ENCODE assay signal across 8 mouse cellular contexts in the genomic region with DNA sequence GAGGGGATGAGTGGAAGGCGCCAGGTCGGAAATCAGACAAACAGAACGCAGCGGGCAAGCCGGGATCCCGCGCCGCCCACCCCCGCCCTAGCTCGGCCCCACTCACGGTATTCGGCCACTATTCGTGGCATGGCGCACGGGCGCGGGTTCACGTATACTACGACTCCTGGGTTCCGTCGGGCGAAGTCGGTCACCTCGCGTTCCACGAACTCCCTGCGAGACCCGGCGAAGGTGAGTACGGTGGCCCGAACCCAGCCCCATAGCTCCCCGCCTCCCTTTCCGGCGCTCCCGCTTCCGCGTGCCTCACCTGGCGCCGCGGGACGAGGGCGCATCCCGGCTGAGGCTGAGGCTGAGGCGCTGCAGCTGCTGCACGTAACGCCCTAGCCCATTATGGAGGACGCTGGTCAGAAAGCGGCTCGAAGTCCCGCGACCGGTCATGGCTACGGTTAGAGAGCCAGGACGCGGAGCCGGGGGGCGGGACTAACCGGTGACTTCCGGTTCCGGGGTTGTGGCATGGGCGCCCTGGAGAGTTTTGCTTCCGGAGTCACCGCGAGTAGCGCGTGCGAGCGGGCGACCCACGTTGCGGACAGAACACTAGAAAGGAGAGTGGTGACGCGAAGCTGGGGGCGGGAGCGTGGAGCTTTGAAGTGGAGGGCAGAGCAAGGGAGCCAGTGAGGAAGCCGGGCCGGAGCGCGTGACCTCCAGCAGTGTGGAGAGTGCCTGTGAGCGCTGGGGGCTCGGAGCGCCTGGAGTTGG. TPM values are rescaled to one million over a fixed set of nuclear protein-coding genes. Genes with fewer than 3 reads are reported as not detected.
DNase-seq lines count a peak whose midpoint lies in the region; ATAC-seq and TF ChIP-seq lines count a peak whose summit lies in the region.

A gene (minus strand): TSS at position 486 of the 756 bp plus-strand sequence.

- H3K27ac ChIP-seq in forebrain, embryonic 11.5 days (ENCODE audit: low read depth, low read length) = peak within 1 kb of the TSS; percentile 53; the same call in 1 of the 2 replicates
- H3K27ac ChIP-seq in heart, embryonic 16.5 days (ENCODE audit: low read length) = peak within 1 kb of the TSS; percentile 89
- peak within 1 kb of the TSS; percentile 85 for H3K27ac ChIP-seq in liver, embryonic 16.5 days (ENCODE audit: low read length)
- H3K27ac ChIP-seq in neural tube, embryonic 13.5 days (replicated peaks) = peak within 1 kb of the TSS; percentile 79
- peak within 1 kb of the TSS; percentile 98 for H3K27ac ChIP-seq in testis, adult 2 months (ENCODE audit: control insufficient read depth, insufficient read depth, low read depth, low read length)

- peak within 1 kb of the TSS; percentile 78 for H3K9ac ChIP-seq in forebrain, embryonic 11.5 days (ENCODE audit: low read length)
- H3K9ac ChIP-seq in heart, embryonic 16.5 days (ENCODE audit: low read length) = peak within 1 kb of the TSS; percentile 85
- H3K9ac ChIP-seq in liver, embryonic 16.5 days (ENCODE audit: low read depth, low read length) = peak within 1 kb of the TSS; percentile 91
- H3K9ac ChIP-seq in neural tube, embryonic 13.5 days = peak within 1 kb of the TSS; percentile 83

- H3K4me1 ChIP-seq in forebrain, embryonic 11.5 days (replicated peaks; ENCODE audit: control insufficient read depth, insufficient read depth, low read length) = peaks cover 9% of the 10 kb centered on the region
- peaks cover 24% of the 10 kb centered on the region for H3K4me1 ChIP-seq in heart, embryonic 16.5 days (ENCODE audit: control insufficient read depth, insufficient read depth, low read length)
- H3K4me1 ChIP-seq in liver, embryonic 16.5 days (ENCODE audit: control insufficient read depth, low read depth, low read length) = peaks cover 17% of the 10 kb centered on the region
- H3K4me1 ChIP-seq in neural tube, embryonic 13.5 days (replicated peaks) = peaks cover 45% of the 10 kb centered on the region
- H3K4me1 ChIP-seq in testis, adult 2 months (ENCODE audit: control insufficient read depth, insufficient read depth, low read length) = peaks cover 11% of the 10 kb centered on the region

- ATAC-seq in forebrain, embryonic 11.5 days (replicated peaks; ENCODE audit: low FRiP score) = peak; percentile 90
- ATAC-seq in heart, embryonic 16.5 days (replicated peaks; ENCODE audit: extremely low read depth, insufficient read depth, low FRiP score) = peak; percentile 92
- ATAC-seq in liver, embryonic 16.5 days (ENCODE audit: low read depth) = peak; percentile 87
- ATAC-seq in neural tube, embryonic 13.5 days (ENCODE audit: low read depth) = peak; percentile 91

- peak; percentile 71 for TF ChIP-seq POLR2A in testis, adult 2 months (IDR thresholded peaks at IDR 0.05; ENCODE audit: control insufficient read depth, low read depth, low read length)

- H3K4me3 ChIP-seq in forebrain, embryonic 11.5 days (ENCODE audit: low read depth, low read length) = peak within 1 kb of the TSS; percentile 93
- H3K4me3 ChIP-seq in heart, embryonic 16.5 days (ENCODE audit: low read length) = peak within 1 kb of the TSS; percentile 88
- H3K4me3 ChIP-seq in liver, embryonic 16.5 days (ENCODE audit: low read depth, low read length) = peak within 1 kb of the TSS; percentile 99
- H3K4me3 ChIP-seq in neural tube, embryonic 13.5 days = peak within 1 kb of the TSS; percentile 81
- peak within 1 kb of the TSS; percentile 95 for H3K4me3 ChIP-seq in testis, adult 2 months (ENCODE audit: control insufficient read depth, low read depth, low read length)

- TF ChIP-seq CTCF in testis, adult 2 months (IDR thresholded peaks at IDR 0.05; ENCODE audit: control insufficient read depth, insufficient read depth, insufficient replicate concordance, low read depth, low read length) = no peak

- H3K9me3 ChIP-seq in forebrain, embryonic 11.5 days (ENCODE audit: control insufficient read depth, low read length) = no peaks in the 10 kb centered on the region
- H3K9me3 ChIP-seq in heart, embryonic 16.5 days (replicated peaks; ENCODE audit: control insufficient read depth, low read length) = no peaks in the 10 kb centered on the region
- no peaks in the 10 kb centered on the region for H3K9me3 ChIP-seq in liver, embryonic 16.5 days (replicated peaks; ENCODE audit: control insufficient read depth, low read length)
- H3K9me3 ChIP-seq in neural tube, embryonic 13.5 days = no peaks in the 10 kb centered on the region

- WGBS in forebrain, embryonic 11.5 days = under 1% methylated on average over 82 of the region's 82 CpGs
- under 1% methylated on average over 82 of the region's 82 CpGs for WGBS in heart, embryonic 16.5 days
- under 1% methylated on average over 82 of the region's 82 CpGs for WGBS in liver, embryonic 16.5 days (ENCODE audit: insufficient replicate concordance)
- WGBS in neural tube, embryonic 13.5 days = under 1% methylated on average over 82 of the region's 82 CpGs

- peak; percentile 95 to 97 for DNase-seq in CD8-positive naive resting alpha-beta T cell, adult 2 months (ENCODE audit: low read depth in 2 of 2, low spot score in 2 of 2)
- DNase-seq in c-Kit-positive CD71-negative TER-119-negative erythroid progenitor cells, embryonic 14.5 days (ENCODE audit: low read depth) = peak; percentile 92
- DNase-seq in forebrain, embryonic 11.5 days (ENCODE audit: low spot score) = peak; percentile 96
- peak; percentile 99 for DNase-seq in kidney, postnatal 4 days

- peak within 1 kb of the TSS; percentile 86 for H3K4me2 ChIP-seq in forebrain, embryonic 11.5 days (ENCODE audit: low read depth, low read length, severe bottlenecking)
- peak within 1 kb of the TSS; percentile 81 for H3K4me2 ChIP-seq in heart, embryonic 16.5 days (ENCODE audit: low read depth, low read length)
- H3K4me2 ChIP-seq in liver, embryonic 16.5 days (ENCODE audit: low read depth, low read length) = peak within 1 kb of the TSS; percentile 95
- peak within 1 kb of the TSS; percentile 77 for H3K4me2 ChIP-seq in neural tube, embryonic 13.5 days

- no peaks in the 10 kb centered on the region for H3K27me3 ChIP-seq in forebrain, embryonic 11.5 days (ENCODE audit: control insufficient read depth, insufficient read depth, low read length)
- no peaks in the 10 kb centered on the region for H3K27me3 ChIP-seq in heart, embryonic 16.5 days (ENCODE audit: control insufficient read depth, insufficient read depth, low read length)
- no peaks in the 10 kb centered on the region for H3K27me3 ChIP-seq in liver, embryonic 16.5 days (ENCODE audit: control insufficient read depth, insufficient read depth, low read depth, low read length)
- H3K27me3 ChIP-seq in neural tube, embryonic 13.5 days = no peaks in the 10 kb centered on the region
- H3K27me3 ChIP-seq in testis, adult 2 months (ENCODE audit: control insufficient read depth, insufficient read depth, low read length) = no peaks in the 10 kb centered on the region

- H3K36me3 ChIP-seq in forebrain, embryonic 11.5 days (ENCODE audit: control insufficient read depth, insufficient read depth, low read length) = no peaks in the 10 kb centered on the region; the same call in 1 of the 2 replicates
- peaks cover 21% of the 10 kb centered on the region for H3K36me3 ChIP-seq in heart, embryonic 16.5 days (ENCODE audit: control insufficient read depth, insufficient read depth)
- H3K36me3 ChIP-seq in liver, embryonic 16.5 days (ENCODE audit: control insufficient read depth, insufficient read depth) = peaks cover 14% of the 10 kb centered on the region
- H3K36me3 ChIP-seq in neural tube, embryonic 13.5 days = peaks cover 58% of the 10 kb centered on the region
- H3K36me3 ChIP-seq in testis, adult 2 months (ENCODE audit: control insufficient read depth, insufficient read depth, low read length) = peaks cover 2% of the 10 kb centered on the region

RNA-seq across cellular contexts. Expression of the gene that starts here (rescaled TPM):
- 71.4 and 78.1 TPM in 2 replicates for polyA plus RNA-seq in forebrain, embryonic 11.5 days (2014; fragmentation: Nextera tagmentation; extraction: Ambion mirVana)
- polyA plus RNA-seq in heart, embryonic 16.5 days (2015; fragmentation: Nextera tagmentation; extraction: Ambion mirVana) = 64.4 and 68.6 TPM in 2 replicates
- 27.0 and 29.0 TPM in 2 replicates for polyA plus RNA-seq in liver, embryonic 16.5 days (2015; fragmentation: Nextera tagmentation; extraction: Ambion mirVana)
- polyA plus RNA-seq in neural tube, embryonic 13.5 days (2015; fragmentation: Nextera tagmentation; extraction: Ambion mirVana) = 84.9 and 94.8 TPM in 2 replicates
- 43.4 and 46.8 TPM in 2 replicates for polyA plus RNA-seq in testis, adult 2 months (2012; rRNA removed)

Comparison
In these comparisons a context has a peak if more than half of its experiments do, and no peak if none do; other contexts are left out.
1. Peak in every context shown above with its lines: DNase-seq, ATAC-seq, H3K4me3 ChIP-seq and H3K27ac ChIP-seq.